Mouse (Mus musculus): ENCODE results near the gene Dhcr24.

DNA sequence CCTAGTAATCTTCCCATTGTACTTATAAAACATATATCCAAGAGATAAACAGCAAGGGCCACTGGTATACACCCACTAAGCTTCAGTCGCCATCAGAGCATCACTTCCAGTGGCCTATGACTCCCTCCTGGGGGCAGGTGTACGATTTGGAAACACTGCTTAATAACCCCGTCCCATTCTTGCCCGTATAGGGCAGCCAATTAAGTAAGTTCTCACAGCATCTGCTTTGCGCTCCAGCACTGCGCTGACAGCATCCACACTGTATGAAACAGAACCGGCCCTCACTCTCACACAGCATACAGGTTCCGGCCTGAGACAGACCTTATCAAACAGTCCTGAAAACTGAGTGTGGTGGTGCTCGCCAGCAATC lies 30.7 kb upstream of the Dhcr24 start:
- TF ChIP-seq POLR2A (IDR thresholded peaks at IDR 0.05; ENCODE audit: extremely low read depth, insufficient read depth, low read length) (no peak), CTCF (IDR thresholded peaks at IDR 0.05; ENCODE audit: extremely low read depth, insufficient read depth, low read length) (no peak)

All from cortical plate, adult 2 months (tissue).